Mouse (Mus musculus) stomach, postnatal 0 days (tissue): Measurements from ENCODE around the gene Ercc2.

Experiments used
- CTCF ChIP-seq: IDR thresholded peaks from 2 replicates; pipeline ENCODE4 v1.5.1; 2016; ENCODE audit warnings: antibody characterized with exemption, low read depth, mild to moderate bottlenecking, moderate library complexity
- EP300 ChIP-seq: optimal IDR thresholded peaks from 2 replicates; pipeline ENCODE3; 2016; ENCODE audit warnings: antibody characterized with exemption

DNA sequence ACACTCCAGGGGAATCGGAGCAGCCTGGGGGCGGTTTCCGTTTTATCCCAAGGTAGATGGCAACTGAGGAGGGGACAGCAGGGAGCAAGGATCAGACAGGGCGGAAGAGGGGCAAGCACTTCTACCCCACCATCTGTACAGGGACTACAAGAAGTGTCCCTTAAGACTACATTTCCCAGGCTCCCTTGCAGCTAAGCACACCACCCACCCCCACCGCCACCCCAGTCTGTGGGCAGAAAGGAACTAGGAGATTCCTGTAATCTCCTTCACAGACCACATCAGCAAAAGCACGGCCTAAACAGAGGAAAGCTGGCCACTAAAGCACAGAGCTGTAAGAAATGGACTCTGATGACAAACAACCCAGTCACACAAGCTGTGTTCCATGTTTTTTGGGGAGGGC, 44.5 kb downstream of the Ercc2 start:
- TF ChIP-seq CTCF (no peak), EP300 (no peak)
